Mouse (Mus musculus) hindbrain, embryonic 14.5 days (tissue): Measurements from ENCODE around the gene Nid2. TPM values are rescaled to one million over a fixed set of nuclear protein-coding genes. Genes with fewer than 3 reads are reported as not detected.

Experiments used
- ATAC-seq: fragments of 200-750 bp; cut with Nextera tagmentation; 2 replicates; pipeline ENCODE4 v1.8.0; 2017; ENCODE audit warnings: moderate number of reproducible peaks, mild to moderate bottlenecking, moderate TSS enrichment, moderate library complexity; ENCODE audit not compliant: low FRiP score
- DNase-seq: peaks from one replicate; pipeline ENCODE4 v3.0.0-alpha.2; 2015; ENCODE audit warnings: low spot score
- H3K27ac ChIP-seq: fragments of 300-500 bp; sonication (generic); 2 replicates; pipeline ENCODE4 v1.5.1; 2014; ENCODE audit warnings: mild to moderate bottlenecking, moderate library complexity
- H3K27me3 ChIP-seq: fragments of 300-500 bp; sonication (generic); 2 replicates; pipeline ENCODE4 v1.6.1; 2014; ENCODE audit warnings: mild to moderate bottlenecking, low read length, mixed read lengths; ENCODE audit not compliant: control insufficient read depth, insufficient read depth
- H3K36me3 ChIP-seq: fragments of 300-500 bp; sonication (generic); replicated peaks from 2 replicates; pipeline ENCODE4 v1.6.1; 2014; ENCODE audit not compliant: control insufficient read depth, insufficient read depth
- H3K4me1 ChIP-seq: fragments of 300-500 bp; sonication (generic); replicated peaks from 2 replicates; pipeline ENCODE4 v1.6.1; 2014; ENCODE audit warnings: antibody characterized with exemption, low read length, mixed read lengths; ENCODE audit not compliant: control insufficient read depth, insufficient read depth
- H3K4me2 ChIP-seq: fragments of 300-500 bp; sonication (generic); replicated peaks from 2 replicates; pipeline ENCODE4 v1.6.1; 2014; ENCODE audit warnings: mild to moderate bottlenecking, moderate library complexity
- H3K4me3 ChIP-seq: fragments of 300-500 bp; sonication (generic); replicated peaks from 2 replicates; pipeline ENCODE4 v1.5.1; 2014; ENCODE audit warnings: mild to moderate bottlenecking, low read length
- H3K9ac ChIP-seq: fragments of 300-500 bp; sonication (generic); 2 replicates; pipeline ENCODE4 v1.6.1; 2014
- H3K9me3 ChIP-seq: fragments of 300-500 bp; sonication (generic); 2 replicates; pipeline ENCODE4 v1.6.1; 2016; ENCODE audit warnings: low read length; ENCODE audit not compliant: control insufficient read depth
- whole genome bisulfite sequencing: fragments of 180-500 bp; shearing (Covaris S2); extraction: QIAGEN DNeasy Blood & Tissue Kit; methylation state at CpG from one replicate; pipeline ENCODE4 v1.1.7; 2014; 5-methylcytosine and 5-hydroxymethylcytosine counted together
- polyA plus RNA-seq: library from polyadenylated mRNA; unstranded; fragments of >200 nt; fragmentation: Nextera tagmentation; extraction: Ambion mirVana; gene quantifications from 2 replicates; pipeline ENCODE4 v1.2.1, GENCODE M21; 2014

The Nid2 gene
- polyA plus RNA-seq, 1 experiment from 2014 or later, result 48.7 TPM

- H3K4me3 ChIP-seq, result no peak overlapping the region
- 76% methylated on average over 4 of the region's 4 CpGs for WGBS
Measured at GRCm38 (mm10) chr14:19794881-19795280, 43.8 kb downstream of the Nid2 start.

GRCm38 (mm10) chr14:19796541-19797304 lies 45.7 kb downstream of the Nid2 start:
- H3K27me3 ChIP-seq, result no peaks in the 10 kb centered on the region
- WGBS, result 89% methylated on average over 18 of the region's 18 CpGs
- H3K4me3 ChIP-seq, result no peak overlapping the region
- no peak overlapping the region for H3K9ac ChIP-seq
- no peak overlapping the region for H3K27ac ChIP-seq
- no peaks in the 10 kb centered on the region for H3K9me3 ChIP-seq
- DNase-seq, result no peak
- no peak for ATAC-seq
- H3K36me3 ChIP-seq, result no peaks in the 10 kb centered on the region
- no peaks in the 10 kb centered on the region for H3K4me1 ChIP-seq
- no peak overlapping the region for H3K4me2 ChIP-seq

More at GRCm38 (mm10) chr14:19794881-19795280, 43.8 kb downstream of the Nid2 start:
- Histone ChIP-seq H3K9ac (no peak overlapping the region), H3K36me3 (no peaks in the 10 kb centered on the region), H3K9me3 (no peaks in the 10 kb centered on the region), H3K4me1 (no peaks in the 10 kb centered on the region), H3K4me2 (no peak overlapping the region), H3K27ac (no peak overlapping the region), H3K27me3 (no peaks in the 10 kb centered on the region)
- ATAC-seq, result no peak
- DNase-seq, result no peak

- no peak for ATAC-seq
- Histone ChIP-seq H3K27me3 (no peaks in the 10 kb centered on the region), H3K4me3 (no peak overlapping the region), H3K36me3 (no peaks in the 10 kb centered on the region), H3K4me1 (no peaks in the 10 kb centered on the region), H3K4me2 (no peak overlapping the region), H3K9me3 (no peaks in the 10 kb centered on the region), H3K27ac (no peak overlapping the region), H3K9ac (no peak overlapping the region)
- DNase-seq, result no peak
- 64% methylated on average over 2 of the region's 2 CpGs for WGBS
Measured at GRCm38 (mm10) chr14:19800485-19800884, 49.4 kb downstream of the Nid2 start.

GRCm38 (mm10) chr14:19801474-19802215 lies 50.6 kb downstream of the Nid2 start:
- Histone ChIP-seq H3K27me3 (no peaks in the 10 kb centered on the region), H3K4me2 (no peak overlapping the region), H3K9ac (no peak overlapping the region), H3K36me3 (no peaks in the 10 kb centered on the region), H3K27ac (no peak overlapping the region), H3K4me1 (no peaks in the 10 kb centered on the region), H3K4me3 (no peak overlapping the region), H3K9me3 (no peaks in the 10 kb centered on the region)
- ATAC-seq (no peak), DNase-seq (no peak)
- 84% methylated on average over 8 of the region's 8 CpGs for WGBS

- Histone ChIP-seq H3K4me1 (no peaks in the 10 kb centered on the region), H3K4me2 (no peak overlapping the region), H3K27ac (no peak overlapping the region), H3K9ac (no peak overlapping the region), H3K9me3 (no peaks in the 10 kb centered on the region), H3K4me3 (no peak overlapping the region), H3K36me3 (no peaks in the 10 kb centered on the region), H3K27me3 (no peaks in the 10 kb centered on the region)
- DNase-seq (no peak), ATAC-seq (no peak)
- WGBS, result 55% methylated on average over 4 of the region's 4 CpGs
Measured at GRCm38 (mm10) chr14:19803222-19803621, 52.2 kb downstream of the Nid2 start.

- no peak overlapping the region for H3K4me3 ChIP-seq
- ATAC-seq (no peak), DNase-seq (no peak)
- H3K27ac ChIP-seq, result no peak overlapping the region
- no peaks in the 10 kb centered on the region for H3K27me3 ChIP-seq
- no peak overlapping the region for H3K9ac ChIP-seq
- no peak overlapping the region for H3K4me2 ChIP-seq
- no peaks in the 10 kb centered on the region for H3K4me1 ChIP-seq
- no peaks in the 10 kb centered on the region for H3K9me3 ChIP-seq
- 49% methylated on average over 10 of the region's 10 CpGs for WGBS
- no peaks in the 10 kb centered on the region for H3K36me3 ChIP-seq
Measured at GRCm38 (mm10) chr14:19803623-19804022, 52.6 kb downstream of the Nid2 start.

GRCm38 (mm10) chr14:19807339-19807738 lies 56.3 kb downstream of the Nid2 start:
- WGBS, result 79% methylated on average over 3 of the region's 3 CpGs
- Histone ChIP-seq H3K4me1 (no peaks in the 10 kb centered on the region), H3K9me3 (no peaks in the 10 kb centered on the region), H3K9ac (no peak overlapping the region), H3K27ac (no peak overlapping the region), H3K27me3 (no peaks in the 10 kb centered on the region), H3K36me3 (peaks cover 22% of the 10 kb centered on the region), H3K4me3 (no peak overlapping the region), H3K4me2 (no peak overlapping the region)
- DNase-seq (no peak), ATAC-seq (no peak)

GRCm38 (mm10) chr14:19807858-19808257 lies 56.8 kb downstream of the Nid2 start:
- 98% methylated on average over 2 of the region's 2 CpGs for WGBS
- Histone ChIP-seq H3K9me3 (no peaks in the 10 kb centered on the region), H3K9ac (no peak overlapping the region), H3K27ac (no peak overlapping the region), H3K4me3 (no peak overlapping the region), H3K27me3 (no peaks in the 10 kb centered on the region), H3K4me2 (no peak overlapping the region), H3K4me1 (no peaks in the 10 kb centered on the region), H3K36me3 (peaks cover 27% of the 10 kb centered on the region)
- ATAC-seq (no peak), DNase-seq (no peak)

- H3K27me3 ChIP-seq, result no peaks in the 10 kb centered on the region
- H3K4me2 ChIP-seq, result no peak overlapping the region
- H3K9me3 ChIP-seq, result no peaks in the 10 kb centered on the region
- H3K27ac ChIP-seq, result no peak overlapping the region
- ATAC-seq (no peak), DNase-seq (no peak)
- H3K4me1 ChIP-seq, result no peaks in the 10 kb centered on the region
- peaks cover 48% of the 10 kb centered on the region for H3K36me3 ChIP-seq
- H3K4me3 ChIP-seq, result no peak overlapping the region
- 70% methylated on average over 10 of the region's 10 CpGs for WGBS
- no peak overlapping the region for H3K9ac ChIP-seq
Measured at GRCm38 (mm10) chr14:19809934-19810333, 58.9 kb downstream of the Nid2 start.
